Mouse (Mus musculus) urinary bladder, postnatal 25 days (tissue): ENCODE measurements around the gene Olfr1248.
"Not testable (repeated sequence)": the region's sequence is repeated elsewhere in the genome, so short reads cannot be mapped to it uniquely, and the experiment has no call there.

ENCODE experiments used
- DNase-seq: peaks from one replicate; pipeline ENCODE4 v3.0.0; 2022; ENCODE audit warnings: low spot score

Olfr1248 gene

DNA sequence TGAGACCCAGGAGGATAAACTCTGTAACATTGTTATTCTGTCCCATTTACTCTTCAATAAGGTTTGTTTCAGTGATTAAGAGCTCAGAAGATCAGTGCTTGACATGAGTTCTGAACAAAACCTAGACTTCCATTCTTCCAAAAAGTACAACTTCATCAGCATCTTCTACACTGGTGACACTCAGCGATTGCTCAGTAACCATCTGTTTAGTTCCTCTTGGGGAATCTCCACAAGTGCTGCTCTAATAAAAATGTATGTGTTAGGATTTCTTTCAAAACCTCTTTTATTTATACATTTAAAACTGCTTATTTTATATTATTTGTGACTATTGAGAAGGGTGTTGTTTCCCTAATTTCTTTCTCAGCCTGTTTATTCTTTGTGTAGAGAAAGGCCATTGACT lies at the start of gene Olfr1248:
TSS of gene Olfr1248 (minus strand) at position 101 of the 400 bp plus-strand sequence.
- DNase-seq = not testable (repeated sequence)

DNA sequence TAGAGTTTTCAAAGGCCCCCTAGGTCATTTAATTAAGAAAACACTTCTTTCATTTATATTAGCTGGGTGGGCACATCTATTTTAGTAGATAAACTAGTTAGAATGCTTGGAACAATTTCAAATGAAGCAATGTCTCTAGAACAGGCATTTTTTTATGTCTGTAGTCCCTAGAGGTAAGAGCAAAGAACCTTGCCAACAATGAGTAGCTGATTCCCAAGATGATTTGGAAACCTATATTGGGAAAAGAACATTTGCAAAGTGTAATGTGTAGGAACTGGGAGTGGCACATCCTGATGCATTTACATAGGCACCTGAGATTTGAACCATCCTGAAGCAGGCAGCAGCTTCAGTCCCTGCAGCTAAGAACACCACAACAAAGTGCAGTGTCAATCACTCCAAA lies 43.3 kb upstream of the Olfr1248 start, which contains the start of gene Olfr1250:
TSS of gene Olfr1250 (minus strand) at position 101 of the 400 bp plus-strand sequence.
- no peak for DNase-seq

DNA sequence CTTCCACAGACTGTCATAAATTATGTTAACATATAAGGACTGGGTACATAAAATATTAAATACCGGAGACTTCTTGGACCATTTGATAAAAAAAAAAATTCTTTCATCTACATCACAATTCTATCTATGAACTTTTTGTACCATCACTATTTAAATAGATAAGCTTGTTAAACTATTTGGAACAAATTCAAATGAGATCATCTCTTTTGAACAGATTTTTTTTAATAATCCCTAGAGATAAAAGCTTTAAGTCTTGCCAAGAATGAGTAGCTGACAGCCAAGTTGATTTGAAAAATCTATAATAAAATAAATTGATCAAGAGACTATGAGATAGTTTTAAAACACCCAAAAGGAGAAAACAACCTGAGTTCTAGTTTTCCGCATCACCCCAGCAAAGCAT lies 16.8 kb upstream of the Olfr1248 start, which contains the start of gene Olfr1249:
TSS of gene Olfr1249 (minus strand) at position 101 of the 400 bp plus-strand sequence.
- no peak for DNase-seq

DNA sequence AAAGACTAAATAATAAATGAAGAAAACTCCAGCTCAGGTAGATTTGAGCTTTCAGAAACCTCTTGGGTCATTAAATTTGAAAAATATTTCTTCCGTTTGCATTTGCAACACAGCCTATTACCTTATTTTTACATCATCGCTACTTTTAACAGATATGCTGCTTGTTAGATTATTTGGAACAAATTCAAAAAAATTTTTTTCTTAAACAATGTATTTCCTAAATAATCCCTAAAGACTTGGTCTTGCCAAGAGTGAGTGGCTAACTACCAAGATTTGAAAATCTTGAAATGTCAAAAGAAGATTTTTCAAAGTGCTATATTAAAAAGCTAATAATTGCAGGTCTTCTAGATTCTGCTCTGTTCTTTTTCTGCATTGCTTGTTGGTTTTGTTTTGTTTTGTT lies 4.0 kb downstream of the Olfr1248 start, which contains the start of gene Olfr1247:
TSS of gene Olfr1247 (minus strand) at position 101 of the 400 bp plus-strand sequence.
- no peak for DNase-seq

DNA sequence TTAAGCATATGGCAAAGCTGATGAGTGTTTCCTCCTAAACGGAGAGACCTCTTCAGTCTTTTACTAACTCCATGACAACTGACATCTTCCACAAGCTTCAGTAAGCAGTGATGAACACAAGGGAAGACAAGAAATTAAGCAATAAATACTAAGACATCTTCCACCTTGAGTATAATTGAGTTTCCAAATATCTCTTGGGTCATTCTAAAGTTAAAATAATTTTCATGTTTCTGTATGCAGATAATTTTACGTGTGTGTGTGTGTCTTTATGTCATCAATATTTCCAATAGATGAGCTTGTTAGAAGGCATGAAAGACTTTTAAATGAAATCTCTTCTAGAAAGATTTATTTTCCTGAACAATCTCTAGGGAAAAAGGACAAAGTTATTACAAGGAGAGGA lies 25.0 kb downstream of the Olfr1248 start, which contains the start of gene Olfr1246:
TSS of gene Olfr1246 (minus strand) at position 101 of the 400 bp plus-strand sequence.
- no peak for DNase-seq

DNA sequence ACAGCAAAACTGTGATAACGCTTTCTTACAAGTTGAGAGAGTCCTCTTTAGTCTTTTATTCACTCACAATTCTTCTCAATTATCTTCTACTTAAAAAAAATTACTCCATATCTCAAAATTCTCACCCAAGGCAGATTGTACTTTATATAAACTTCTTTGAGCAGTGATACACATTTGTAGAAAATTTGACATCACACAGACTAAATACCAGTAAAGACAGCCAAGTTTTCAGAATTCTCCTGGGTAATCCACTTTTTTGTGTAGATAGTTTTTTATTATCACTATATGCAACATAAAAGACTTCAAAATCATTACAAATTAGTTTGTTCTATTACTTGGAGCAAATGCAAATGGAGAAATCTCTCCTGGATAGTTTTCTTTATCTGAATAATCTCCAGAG lies 39.7 kb downstream of the Olfr1248 start, which contains the start of gene Olfr1245:
TSS of gene Olfr1245 (minus strand) at position 101 of the 400 bp plus-strand sequence.
- DNase-seq = no peak
